Mouse (Mus musculus) bone marrow, adult 2 months (tissue): ENCODE results near the gene Ecel1.

Experiments used
- CTCF ChIP-seq: fragments of 200-500 bp; IDR thresholded peaks from 2 replicates; pipeline ENCODE4 v1.5.1; 2011; ENCODE audit warnings: low read length, control low read depth; ENCODE audit not compliant: control insufficient read depth, insufficient read depth
- POLR2A ChIP-seq: fragments of 200-500 bp; IDR thresholded peaks from 2 replicates; pipeline ENCODE4 v1.6.1; 2011; ENCODE audit warnings: low read depth, mild to moderate bottlenecking, control low read depth, low read length, borderline replicate concordance; ENCODE audit not compliant: control insufficient read depth

- TF ChIP-seq CTCF (no peak), POLR2A (no peak)
These were observed 14.8 kb downstream of the Ecel1 start for GRCm38 (mm10) chr1:87141550-87141949.
